Mouse (Mus musculus): ENCODE results near the gene Smgc. TPM values are rescaled to one million over a fixed set of nuclear protein-coding genes. Genes with fewer than 3 reads are reported as not detected.

The Smgc gene
- total and polyA plus RNA-seq, 3 experiments, result not detected

Other genes with a start within 250 kb of the Smgc start
- not detected in 2 replicates for gene Lrrk2, start 165.1 kb upstream of the Smgc start, total RNA-seq (2012; rRNA removed)
- gene Lrrk2, start 165.1 kb upstream of the Smgc start, polyA plus RNA-seq (2012; ENCODE audit: insufficient read depth in 1 of 2, insufficient read length in 2 of 2, low read depth in 1 of 2, low replicate concordance in 2 of 2, missing spikeins in 1 of 2), result not detected
- not detected in 2 replicates for gene Cntn1, start 212.9 kb downstream of the Smgc start, total RNA-seq (2012; rRNA removed)
- not detected for gene Cntn1, start 212.9 kb downstream of the Smgc start, polyA plus RNA-seq (2012; ENCODE audit: insufficient read depth in 1 of 2, insufficient read length in 2 of 2, low read depth in 1 of 2, low replicate concordance in 2 of 2, missing spikeins in 1 of 2)